Mouse (Mus musculus): ENCODE measurements around the gene Ercc4.

The Ercc4 gene

GRCm38 (mm10) chr16:13194882-13195281 lies 85.4 kb downstream of the Ercc4 start:
- DNase-seq (ENCODE audit: low read depth, low spot score): no peak

DNA sequence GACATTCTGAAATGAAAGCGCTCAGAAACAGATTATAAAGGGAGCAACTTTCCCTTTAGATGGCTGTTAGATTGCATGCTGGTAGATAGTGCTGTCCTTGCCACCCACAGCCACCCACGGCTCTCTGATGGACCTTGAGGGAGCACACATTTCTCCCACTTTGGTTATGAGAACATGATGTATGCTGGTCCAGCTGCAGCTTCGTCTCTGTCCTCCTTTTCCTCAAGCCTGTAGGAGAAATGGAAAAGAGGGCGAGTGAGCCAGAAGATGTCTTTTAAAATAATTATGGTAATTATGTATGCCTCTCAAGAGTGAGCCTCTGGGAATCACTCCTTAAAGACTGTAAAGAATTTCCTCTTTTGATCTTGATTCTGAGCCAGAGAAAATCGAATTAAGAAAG lies 87.1 kb downstream of the Ercc4 start:
- DNase-seq (ENCODE audit: low read depth, low spot score): no peak

GRCm38 (mm10) chr16:13197293-13197692 lies 87.8 kb downstream of the Ercc4 start:
- peak; percentile 27 for DNase-seq (ENCODE audit: low read depth, low spot score)

DNA sequence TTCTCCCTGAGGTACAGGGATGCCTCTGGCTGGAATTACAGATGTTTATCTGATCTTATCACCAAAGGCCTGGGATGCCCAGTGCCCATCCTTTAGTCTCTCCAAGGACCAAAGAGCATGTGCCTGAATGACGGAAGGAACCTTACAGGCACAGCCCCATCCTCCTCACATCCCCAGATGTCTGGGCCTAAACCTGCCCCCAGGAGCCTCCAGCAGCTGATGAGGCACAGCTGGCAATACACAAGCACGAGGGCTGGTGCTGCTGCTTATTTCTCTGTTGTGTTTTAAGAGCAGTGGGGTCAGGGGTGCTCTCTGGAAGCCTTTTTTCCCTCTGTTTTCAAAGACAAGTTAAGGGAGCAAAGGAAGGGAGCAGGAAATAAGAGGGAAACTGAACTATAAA lies 89.7 kb downstream of the Ercc4 start:
- DNase-seq (ENCODE audit: low read depth, low spot score): no peak
